Mouse (Mus musculus): Measurements from ENCODE around the gene Radil.

Radil gene

GRCm38 (mm10) chr5:142537286-142537685 is 13.6 kb downstream of the Radil start:
- no peak for DNase-seq (ENCODE audit: low spot score)

GRCm38 (mm10) chr5:142535388-142535787 is 15.5 kb downstream of the Radil start:
- no peak for DNase-seq (ENCODE audit: low spot score)

- DNase-seq (ENCODE audit: low spot score) = no peak
These were observed 21.0 kb downstream of the Radil start, which contains the start of gene Papolb for GRCm38 (mm10) chr5:142529915-142530314. Gene Papolb (minus strand): TSS chr5:142530076.

- no peak for DNase-seq (ENCODE audit: low spot score)
These were observed 26.0 kb downstream of the Radil start for GRCm38 (mm10) chr5:142524711-142525464.

- no peak for DNase-seq (ENCODE audit: low spot score)
These were observed 29.6 kb downstream of the Radil start for GRCm38 (mm10) chr5:142521195-142521866.

- no peak for DNase-seq (ENCODE audit: low spot score)
These were observed 30.5 kb downstream of the Radil start for GRCm38 (mm10) chr5:142520360-142520759.

- no peak for DNase-seq (ENCODE audit: low spot score)
These were observed 31.9 kb downstream of the Radil start for GRCm38 (mm10) chr5:142518973-142519372.

- DNase-seq (ENCODE audit: low spot score) = no peak
These were observed 38.8 kb downstream of the Radil start for GRCm38 (mm10) chr5:142512112-142512511.

- DNase-seq (ENCODE audit: low spot score) = no peak
These were observed 40.9 kb downstream of the Radil start for GRCm38 (mm10) chr5:142510061-142510414.

- no peak for DNase-seq (ENCODE audit: low spot score)
These were observed 41.5 kb downstream of the Radil start for GRCm38 (mm10) chr5:142509141-142510060.

- peak; percentile 12 for DNase-seq (ENCODE audit: low spot score)
These were observed 45.0 kb downstream of the Radil start for GRCm38 (mm10) chr5:142505695-142506423.

GRCm38 (mm10) chr5:142504175-142504574 is 46.7 kb downstream of the Radil start:
- DNase-seq (ENCODE audit: low spot score) = no peak

GRCm38 (mm10) chr5:142502414-142502813 is 48.5 kb downstream of the Radil start:
- peak; percentile 63 for DNase-seq (ENCODE audit: low spot score)

- DNase-seq (ENCODE audit: low spot score) = no peak
These were observed 50.0 kb downstream of the Radil start for GRCm38 (mm10) chr5:142500918-142501317.

GRCm38 (mm10) chr5:142498964-142499363 is 51.9 kb downstream of the Radil start:
- peak; percentile 10 for DNase-seq (ENCODE audit: low spot score)

GRCm38 (mm10) chr5:142495321-142496096 is 55.4 kb downstream of the Radil start:
- DNase-seq (ENCODE audit: low spot score) = no peak

- no peak for DNase-seq (ENCODE audit: low spot score)
These were observed 57.6 kb downstream of the Radil start for GRCm38 (mm10) chr5:142493307-142493706.

- no peak for DNase-seq (ENCODE audit: low spot score)
These were observed 60.8 kb downstream of the Radil start for GRCm38 (mm10) chr5:142489955-142490707.

- no peak for DNase-seq (ENCODE audit: low spot score)
These were observed 64.2 kb downstream of the Radil start for GRCm38 (mm10) chr5:142486654-142487053.

- no peak for DNase-seq (ENCODE audit: low spot score)
These were observed 67.3 kb downstream of the Radil start for GRCm38 (mm10) chr5:142483581-142483980.

All from urinary bladder, postnatal 25 days (tissue).